Mouse (Mus musculus) layer of hippocampus, postnatal 10 days (tissue): ENCODE results near the gene Gm6020. TPM values are rescaled to one million over a fixed set of nuclear protein-coding genes. Genes with fewer than 3 reads are reported as not detected.
"Not testable (repeated sequence)": the region's sequence is repeated elsewhere in the genome, so short reads cannot be mapped to it uniquely, and the experiment has no call there.

ENCODE experiments used
- DNase-seq, 2 experiments: peaks; one replicate each; pipeline ENCODE4 v3.0.0; 2021; ENCODE audit warnings: low spot score in 2 of 2
- long read RNA-seq: library from polyadenylated mRNA; stranded (forward); transcript quantifications from one replicate; pipeline ENCODE4 v2.0.0, GENCODE M21; 2023
- total RNA-seq, 2 experiments: library from RNA; stranded (reverse); gene quantifications; 2 replicates each; pipeline ENCODE4 v1.2.3; 2021

The Gm6020 gene
- total RNA-seq = not detected
- long read RNA-seq = 0 reads

- DNase-seq = not testable (repeated sequence)
These were observed at the start of gene Gm6020 for GRCm38 (mm10) chr19:61183590-61183989. Gm6020 (plus strand) TSS chr19:61183890.

- no peak for DNase-seq
These were observed 45.0 kb upstream of the Gm6020 start for GRCm38 (mm10) chr19:61138655-61139054.

GRCm38 (mm10) chr19:61140342-61141206, 43.1 kb upstream of the Gm6020 start, which contains the start of gene Zfp950:
Zfp950 (minus strand) TSS chr19:61140840.
- DNase-seq = peak; percentile 70 to 78

- no peak for DNase-seq
These were observed 42.4 kb upstream of the Gm6020 start for GRCm38 (mm10) chr19:61141299-61141698.

GRCm38 (mm10) chr19:61151372-61151700, 32.4 kb upstream of the Gm6020 start:
- DNase-seq = no peak

- no peak for DNase-seq
These were observed 31.8 kb upstream of the Gm6020 start for GRCm38 (mm10) chr19:61151701-61152420.

- DNase-seq = no peak
These were observed 7.8 kb upstream of the Gm6020 start, which contains the start of gene Gm7102 for GRCm38 (mm10) chr19:61175756-61176324. Gm7102 (minus strand) TSS chr19:61176309.

- DNase-seq = peak; percentile 89 to 91
These were observed 15.6 kb downstream of the Gm6020 start for GRCm38 (mm10) chr19:61199316-61199715.

GRCm38 (mm10) chr19:61199836-61200235, 16.1 kb downstream of the Gm6020 start:
- peak in 1 of 2 experiments; percentile 35 for DNase-seq

- not testable (repeated sequence) for DNase-seq
These were observed 23.8 kb downstream of the Gm6020 start for GRCm38 (mm10) chr19:61207506-61207905.

- no peak for DNase-seq
These were observed 40.1 kb downstream of the Gm6020 start for GRCm38 (mm10) chr19:61223706-61224328.

- peak; percentile 23 to 35 for DNase-seq
These were observed 41.2 kb downstream of the Gm6020 start for GRCm38 (mm10) chr19:61224678-61225525.

- DNase-seq = peak; percentile 69 to 91
These were observed 42.1 kb downstream of the Gm6020 start for GRCm38 (mm10) chr19:61225526-61226400.

GRCm38 (mm10) chr19:61226401-61226927, 42.8 kb downstream of the Gm6020 start:
- DNase-seq = peak; percentile 79 to 92

- DNase-seq = peak; percentile 88 to 91
These were observed 43.5 kb downstream of the Gm6020 start for GRCm38 (mm10) chr19:61226928-61227854.

- DNase-seq = peak; percentile 26 to 50
These were observed 44.4 kb downstream of the Gm6020 start, which contains the start of gene Csf2ra for GRCm38 (mm10) chr19:61227941-61228701. Csf2ra (minus strand) TSS chr19:61228429.
